Mouse (Mus musculus) hindbrain, embryonic 12.5 days (tissue): ENCODE data around the gene Cenpp. TPM values are rescaled to one million over a fixed set of nuclear protein-coding genes. Genes with fewer than 3 reads are reported as not detected.

Experiments used
- ATAC-seq: fragments of 200-750 bp; cut with Nextera tagmentation; 2 replicates; pipeline ENCODE4 v1.8.0; 2017; ENCODE audit warnings: moderate TSS enrichment; ENCODE audit not compliant: low FRiP score
- H3K27ac ChIP-seq: fragments of 300-500 bp; sonication (generic); 2 replicates; pipeline ENCODE4 v1.5.1; 2016; ENCODE audit warnings: mild to moderate bottlenecking
- H3K27me3 ChIP-seq: fragments of 300-500 bp; sonication (generic); 2 replicates; pipeline ENCODE4 v1.6.1; 2016; ENCODE audit warnings: mild to moderate bottlenecking
- H3K36me3 ChIP-seq: fragments of 300-500 bp; sonication (generic); 2 replicates; pipeline ENCODE4 v1.6.1; 2016; ENCODE audit warnings: mild to moderate bottlenecking
- H3K4me1 ChIP-seq: fragments of 300-500 bp; sonication (generic); 2 replicates; pipeline ENCODE4 v1.6.1; 2016
- H3K4me2 ChIP-seq: fragments of 300-500 bp; sonication (generic); replicated peaks from 2 replicates; pipeline ENCODE4 v1.6.1; 2016; ENCODE audit warnings: mild to moderate bottlenecking
- H3K4me3 ChIP-seq: fragments of 300-500 bp; sonication (generic); 2 replicates; pipeline ENCODE4 v1.5.1; 2016; ENCODE audit warnings: mild to moderate bottlenecking
- H3K9ac ChIP-seq: fragments of 300-500 bp; sonication (generic); 2 replicates; pipeline ENCODE4 v1.6.1; 2016; ENCODE audit warnings: mild to moderate bottlenecking, moderate library complexity
- H3K9me3 ChIP-seq: fragments of 300-500 bp; sonication (generic); replicated peaks from 2 replicates; pipeline ENCODE4 v1.6.1; 2016; ENCODE audit warnings: mild to moderate bottlenecking
- WGBS: fragments of 180-500 bp; shearing (Covaris S2); methylation state at CpG from one replicate; pipeline ENCODE4 v1.1.7; 2016; 5-methylcytosine and 5-hydroxymethylcytosine counted together
- polyA plus RNA-seq: library from polyadenylated mRNA; unstranded; fragments of >200 nt; fragmentation: Nextera tagmentation; extraction: Ambion mirVana; gene quantifications from 2 replicates; pipeline ENCODE4 v1.2.1, GENCODE M21; 2016

The Cenpp gene
- polyA plus RNA-seq, 1 experiment from 2014 or later, result 20.6 TPM

DNA sequence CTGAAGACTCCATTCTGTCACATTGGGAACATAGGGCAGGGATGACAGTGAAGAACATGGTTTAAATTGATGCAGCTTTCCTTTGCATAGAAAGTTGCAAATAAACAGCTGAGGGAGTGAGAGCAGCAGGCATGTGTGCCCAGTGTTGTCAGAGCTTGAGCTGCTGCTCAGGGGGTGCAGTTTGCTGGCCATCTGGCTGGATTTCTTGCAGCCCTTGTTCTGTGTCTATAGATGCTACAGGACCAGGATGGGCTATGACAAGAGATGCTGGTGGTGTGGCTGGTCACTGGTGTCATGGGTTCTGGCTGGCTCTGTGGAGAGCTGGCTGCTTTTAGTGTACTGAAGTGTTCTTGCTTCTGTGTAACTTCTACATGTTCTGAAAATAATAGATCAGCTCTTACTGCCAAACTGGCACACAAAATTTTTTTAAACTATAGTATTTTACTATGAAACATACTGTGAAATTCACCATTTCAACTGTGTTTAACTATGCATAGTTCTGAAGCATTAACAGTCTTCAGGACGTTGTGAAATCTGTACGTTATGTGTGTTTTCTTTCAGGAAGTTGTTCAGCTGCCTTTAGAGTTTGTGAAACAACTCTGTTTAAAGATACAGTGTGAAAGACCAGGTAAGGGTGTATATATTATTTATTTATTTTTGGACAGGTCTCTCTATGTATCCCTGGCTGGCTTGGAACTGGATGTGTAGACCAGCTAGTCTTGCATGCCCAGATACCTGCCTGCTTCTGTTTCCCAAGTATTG lies 219.1 kb downstream of the Cenpp start:
- no peak overlapping the region for H3K4me2 ChIP-seq
- H3K9me3 ChIP-seq, result no peaks in the 10 kb centered on the region
- H3K27me3 ChIP-seq, result no peaks in the 10 kb centered on the region
- H3K9ac ChIP-seq, result no peak overlapping the region
- H3K27ac ChIP-seq, result no peak overlapping the region
- H3K4me3 ChIP-seq, result no peak overlapping the region
- H3K4me1 ChIP-seq, result peaks cover 4% of the 10 kb centered on the region
- 89% methylated on average over 2 of the region's 2 CpGs for WGBS
- ATAC-seq, result no peak
- H3K36me3 ChIP-seq, result peaks cover 46% of the 10 kb centered on the region

DNA sequence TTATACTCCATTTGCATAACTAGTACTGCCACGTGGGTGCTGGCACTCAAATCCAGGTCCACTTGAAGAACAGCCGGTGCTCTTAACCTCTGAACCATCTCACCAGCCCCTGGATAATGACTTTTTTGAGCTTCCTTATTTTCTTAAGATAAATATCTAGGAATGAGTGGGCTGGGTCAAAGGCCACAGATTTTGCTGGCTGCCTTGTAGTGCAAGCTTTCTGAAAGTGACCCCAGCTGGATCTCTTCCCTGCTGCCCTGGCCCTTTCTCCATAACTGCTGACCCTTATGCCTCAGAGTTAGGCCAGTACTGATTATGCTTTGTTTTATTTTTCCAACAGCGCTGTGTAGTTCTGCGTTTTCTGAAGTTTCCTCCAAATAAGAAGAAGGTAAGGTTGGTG lies 222.1 kb downstream of the Cenpp start:
- Histone ChIP-seq H3K27me3 (no peaks in the 10 kb centered on the region), H3K36me3 (peaks cover 27% of the 10 kb centered on the region), H3K9ac (no peak overlapping the region), H3K4me2 (no peak overlapping the region), H3K4me1 (peaks cover 13% of the 10 kb centered on the region), H3K4me3 (no peak overlapping the region), H3K9me3 (no peaks in the 10 kb centered on the region), H3K27ac (no peak overlapping the region)
- no peak for ATAC-seq
- 82% methylated on average over 4 of the region's 4 CpGs for WGBS

DNA sequence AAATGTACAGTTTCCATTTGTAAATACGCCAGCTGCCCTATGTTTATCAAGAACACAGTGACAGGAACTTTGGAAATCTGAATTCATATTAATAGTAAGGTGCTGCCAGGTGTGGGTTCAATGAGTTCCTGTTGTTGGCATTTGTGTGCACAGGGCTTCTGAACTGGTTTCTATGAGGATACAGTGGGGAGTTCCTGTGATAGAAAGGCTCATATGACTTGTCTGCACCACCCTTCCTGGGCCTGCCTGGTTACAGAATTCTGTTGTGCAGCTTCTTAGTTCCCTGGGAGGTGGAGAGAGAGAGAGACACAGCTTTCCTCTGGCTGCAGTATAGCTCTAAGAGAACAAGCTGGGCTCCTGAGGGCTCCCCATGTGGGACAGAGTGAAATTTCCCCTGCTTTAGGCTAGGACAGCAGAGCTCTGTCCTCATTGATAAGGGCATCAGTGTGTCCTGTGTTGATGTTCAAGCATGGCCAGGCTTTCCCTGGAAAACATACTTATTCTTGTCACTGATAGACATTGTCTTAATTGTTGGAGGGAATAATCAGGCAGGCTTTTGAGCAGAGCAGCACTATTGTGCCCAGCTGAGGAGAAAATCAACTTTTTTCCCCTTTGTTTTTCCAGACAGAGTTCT lies 224.4 kb downstream of the Cenpp start:
- H3K9ac ChIP-seq, result no peak overlapping the region
- H3K27ac ChIP-seq, result no peak overlapping the region
- no peak overlapping the region for H3K4me2 ChIP-seq
- no peak for ATAC-seq
- H3K36me3 ChIP-seq, result peaks cover 10% of the 10 kb centered on the region; the same call in 1 of the 2 replicates
- peaks cover 17% of the 10 kb centered on the region for H3K4me1 ChIP-seq
- no peaks in the 10 kb centered on the region for H3K9me3 ChIP-seq
- H3K4me3 ChIP-seq, result no peak overlapping the region
- H3K27me3 ChIP-seq, result no peaks in the 10 kb centered on the region
- 92% methylated on average over 1 of the region's 1 CpGs for WGBS

DNA sequence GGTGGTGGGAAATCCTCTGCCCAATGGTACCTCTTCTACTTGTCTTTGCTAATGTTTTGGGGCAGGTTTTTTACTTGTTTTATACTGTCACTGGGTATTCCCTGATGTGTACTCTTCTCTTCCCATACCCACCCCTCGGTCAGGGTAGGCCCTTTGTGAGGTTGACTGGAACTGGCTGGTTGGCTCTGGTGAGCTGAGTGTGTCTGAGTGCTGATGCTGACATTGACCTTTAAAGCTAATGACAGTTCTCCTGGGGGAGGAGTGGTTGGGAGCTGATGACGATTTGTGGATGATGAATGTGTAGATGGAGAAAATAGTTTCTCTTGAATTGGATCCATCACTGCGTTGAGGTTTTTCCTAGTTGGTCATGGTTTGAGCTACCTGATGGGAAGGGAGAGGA lies 225.8 kb downstream of the Cenpp start:
- Histone ChIP-seq H3K9ac (no peak overlapping the region), H3K27ac (no peak overlapping the region), H3K4me1 (peaks cover 31% of the 10 kb centered on the region), H3K4me2 (no peak overlapping the region), H3K27me3 (no peaks in the 10 kb centered on the region), H3K36me3 (no peaks in the 10 kb centered on the region), H3K4me3 (no peak overlapping the region), H3K9me3 (no peaks in the 10 kb centered on the region)
- no peak for ATAC-seq
- WGBS, result 98% methylated on average over 3 of the region's 3 CpGs

DNA sequence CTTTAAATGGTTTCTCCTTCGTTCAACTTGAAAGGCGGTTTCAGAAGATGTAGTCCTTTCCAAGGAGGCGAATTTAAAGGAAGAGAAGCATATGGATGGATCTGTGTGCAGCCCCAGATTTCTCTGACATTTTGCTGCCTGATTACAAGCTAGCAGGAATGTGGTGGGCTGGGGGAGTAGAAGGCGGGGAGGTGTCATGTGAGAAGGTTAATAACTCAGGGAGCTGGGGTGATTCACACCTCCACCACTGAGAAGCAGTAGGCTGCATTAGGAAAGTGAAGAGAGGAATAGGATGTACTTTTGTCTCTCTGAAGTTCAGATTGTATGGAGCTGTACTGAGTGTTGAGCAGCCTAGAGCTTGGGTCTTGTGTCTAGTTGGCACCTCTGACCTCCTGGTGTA lies 230.6 kb downstream of the Cenpp start:
- WGBS, result 33% methylated on average over 4 of the region's 4 CpGs
- no peak for ATAC-seq
- peak overlapping the region; percentile 90 for H3K9ac ChIP-seq
- peak overlapping the region; percentile 90 for H3K4me3 ChIP-seq
- no peaks in the 10 kb centered on the region for H3K27me3 ChIP-seq
- peaks cover 28% of the 10 kb centered on the region for H3K4me1 ChIP-seq
- peak overlapping the region; percentile 97 for H3K4me2 ChIP-seq
- no peak overlapping the region for H3K27ac ChIP-seq
- H3K9me3 ChIP-seq, result no peaks in the 10 kb centered on the region
- H3K36me3 ChIP-seq, result no peaks in the 10 kb centered on the region

DNA sequence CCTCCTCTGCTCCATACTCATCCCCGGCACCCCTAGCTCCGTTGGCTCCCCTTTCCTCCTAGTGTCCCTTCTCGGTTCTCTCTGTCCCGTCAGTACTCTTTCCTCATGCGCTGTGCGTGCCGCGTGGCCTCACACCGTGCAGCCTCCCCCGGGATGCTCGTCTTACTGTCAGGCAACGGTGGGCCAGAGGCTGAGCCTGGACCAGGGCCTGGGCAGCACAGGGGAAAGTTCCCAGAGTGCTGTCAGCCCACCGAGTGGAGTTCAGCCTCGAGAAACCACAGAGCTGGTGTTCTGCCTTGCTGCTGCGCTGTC lies 231.0 kb downstream of the Cenpp start:
- Histone ChIP-seq H3K27me3 (no peaks in the 10 kb centered on the region), H3K27ac (peak overlapping the region; percentile 82), H3K36me3 (no peaks in the 10 kb centered on the region), H3K4me3 (peak overlapping the region; percentile 90), H3K9ac (peak overlapping the region; percentile 90), H3K9me3 (no peaks in the 10 kb centered on the region), H3K4me2 (peak overlapping the region; percentile 97), H3K4me1 (peaks cover 28% of the 10 kb centered on the region)
- no peak; the same call in 1 of the 2 replicates for ATAC-seq
- under 1% methylated on average over 15 of the region's 15 CpGs for WGBS

DNA sequence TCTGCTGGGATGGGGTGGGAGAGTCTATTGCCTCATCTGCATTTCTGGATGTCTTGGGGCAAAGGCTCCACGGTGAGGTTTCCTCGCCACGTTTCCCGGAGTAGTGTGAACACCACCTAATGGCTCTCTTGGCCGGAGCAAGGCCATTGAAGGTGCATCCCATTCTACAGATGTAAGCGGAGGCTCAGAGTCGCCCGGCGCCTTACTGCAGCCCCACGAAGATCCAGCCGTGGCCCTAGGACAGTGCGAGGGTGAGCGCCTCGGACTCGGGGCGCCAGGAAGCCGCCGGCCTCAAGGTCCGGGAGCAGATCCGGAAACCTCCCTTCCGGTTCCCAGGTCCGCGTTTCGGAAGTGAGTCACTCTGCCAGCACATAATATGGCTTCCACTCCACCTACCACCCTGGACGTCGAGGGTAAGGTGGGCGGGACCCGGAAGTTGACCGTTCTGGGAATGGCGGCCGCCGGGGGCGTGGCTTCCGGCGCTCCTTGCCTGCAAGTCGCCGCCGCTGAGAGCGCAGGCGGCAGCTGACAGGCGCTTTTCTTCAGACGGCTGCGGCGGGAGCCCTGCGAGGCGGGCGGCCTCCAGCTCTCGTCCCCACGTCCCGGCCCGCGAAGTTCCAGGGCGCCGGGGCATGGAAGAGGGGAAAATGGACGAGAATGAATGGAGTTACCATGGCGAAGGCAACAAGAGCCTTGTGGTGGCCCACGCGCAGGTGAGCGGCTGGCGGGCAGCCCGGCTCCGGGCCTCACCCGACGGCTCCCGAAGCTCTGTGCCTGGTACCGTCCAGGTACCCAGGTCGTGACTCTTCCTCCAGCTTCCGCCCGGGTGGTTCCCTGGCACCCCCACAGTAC lies 231.6 kb downstream of the Cenpp start, which contains the start of gene Ippk:
TSS of gene Ippk (plus strand) at position 496 of the 852 bp plus-strand sequence.
- Histone ChIP-seq H3K9ac (peak within 1 kb of the TSS; percentile 90), H3K4me3 (peak within 1 kb of the TSS; percentile 90), H3K4me1 (peaks cover 27% of the 10 kb centered on the region), H3K36me3 (no peaks in the 10 kb centered on the region), H3K9me3 (no peaks in the 10 kb centered on the region), H3K27ac (peak within 1 kb of the TSS; percentile 84), H3K4me2 (peak within 1 kb of the TSS; percentile 97), H3K27me3 (no peaks in the 10 kb centered on the region)
- under 1% methylated on average over 68 of the region's 69 CpGs for WGBS
- ATAC-seq, result peak; percentile 99

Other genes with a start within 250 kb of the Cenpp start
- gene Ippk, start 231.5 kb downstream of the Cenpp start, polyA plus RNA-seq, result 16.5 and 17.3 TPM in 2 replicates
- gene Tes3-ps, start 159.5 kb downstream of the Cenpp start, polyA plus RNA-seq, result 0.79 and 1.3 TPM in 2 replicates
- gene Ecm2, start 148.0 kb downstream of the Cenpp start, polyA plus RNA-seq, result 1.4 TPM in 2 replicates
- gene Aspn, start 108.3 kb downstream of the Cenpp start, polyA plus RNA-seq, result 3.0 and 4.8 TPM in 2 replicates
- gene Omd, start 70.3 kb downstream of the Cenpp start, polyA plus RNA-seq, result 0.30 and 0.58 TPM in 2 replicates
- 25.9 and 39.8 TPM in 2 replicates for gene Ogn, start 44.7 kb downstream of the Cenpp start, polyA plus RNA-seq
- 23.7 and 29.4 TPM in 2 replicates for gene Nol8, start 293 bp upstream of the Cenpp start, polyA plus RNA-seq
- gene Iars, start 29.3 kb upstream of the Cenpp start, polyA plus RNA-seq, result 77.2 and 80.5 TPM in 2 replicates
- not detected in 2 replicates for gene Gm30302, start 146.2 kb upstream of the Cenpp start, polyA plus RNA-seq